Mouse (Mus musculus) neural tube, embryonic 15.5 days (tissue): ENCODE results near the gene Gm8947. TPM values are rescaled to one million over a fixed set of nuclear protein-coding genes. Genes with fewer than 3 reads are reported as not detected.

ENCODE experiments used
- ATAC-seq: fragments of 200-750 bp; cut with Nextera tagmentation; 2 replicates; pipeline ENCODE4 v1.8.0; 2017; ENCODE audit warnings: mild to moderate bottlenecking, moderate TSS enrichment, moderate library complexity; ENCODE audit not compliant: low FRiP score
- H3K27ac ChIP-seq: fragments of 300-500 bp; sonication (generic); replicated peaks from 2 replicates; pipeline ENCODE4 v1.5.1; 2015; ENCODE audit warnings: mild to moderate bottlenecking, inconsistent platforms
- H3K27me3 ChIP-seq: fragments of 300-500 bp; sonication (generic); replicated peaks from 2 replicates; pipeline ENCODE4 v1.6.1; 2015; ENCODE audit warnings: inconsistent platforms
- H3K36me3 ChIP-seq: fragments of 300-500 bp; sonication (generic); 2 replicates; pipeline ENCODE4 v1.6.1; 2015; ENCODE audit warnings: inconsistent platforms
- H3K4me1 ChIP-seq: fragments of 300-500 bp; sonication (generic); 2 replicates; pipeline ENCODE4 v1.6.1; 2015; ENCODE audit warnings: inconsistent platforms
- H3K4me2 ChIP-seq: fragments of 300-500 bp; sonication (generic); 2 replicates; pipeline ENCODE4 v1.6.1; 2015; ENCODE audit warnings: inconsistent platforms, mild to moderate bottlenecking, moderate library complexity
- H3K4me3 ChIP-seq: fragments of 300-500 bp; sonication (generic); replicated peaks from 2 replicates; pipeline ENCODE4 v1.5.1; 2015; ENCODE audit warnings: mild to moderate bottlenecking, inconsistent platforms
- H3K9ac ChIP-seq: fragments of 300-500 bp; sonication (generic); replicated peaks from 2 replicates; pipeline ENCODE4 v1.6.1; 2015; ENCODE audit warnings: mild to moderate bottlenecking, inconsistent platforms
- H3K9me3 ChIP-seq: fragments of 300-500 bp; sonication (generic); replicated peaks from 2 replicates; pipeline ENCODE4 v1.6.1; 2016; ENCODE audit warnings: inconsistent platforms
- WGBS: fragments of 180-500 bp; shearing (Covaris S2); methylation state at CpG from one replicate; pipeline ENCODE4 v1.1.7; 2015; ENCODE audit warnings: mixed read lengths; 5-methylcytosine and 5-hydroxymethylcytosine counted together
- polyA plus RNA-seq: library from polyadenylated mRNA; unstranded; fragments of >200 nt; fragmentation: Nextera tagmentation; extraction: Ambion mirVana; gene quantifications from 2 replicates; pipeline ENCODE4 v1.2.1, GENCODE M21; 2015

The Gm8947 gene
- polyA plus RNA-seq, 1 experiment from 2014 or later = not detected

DNA sequence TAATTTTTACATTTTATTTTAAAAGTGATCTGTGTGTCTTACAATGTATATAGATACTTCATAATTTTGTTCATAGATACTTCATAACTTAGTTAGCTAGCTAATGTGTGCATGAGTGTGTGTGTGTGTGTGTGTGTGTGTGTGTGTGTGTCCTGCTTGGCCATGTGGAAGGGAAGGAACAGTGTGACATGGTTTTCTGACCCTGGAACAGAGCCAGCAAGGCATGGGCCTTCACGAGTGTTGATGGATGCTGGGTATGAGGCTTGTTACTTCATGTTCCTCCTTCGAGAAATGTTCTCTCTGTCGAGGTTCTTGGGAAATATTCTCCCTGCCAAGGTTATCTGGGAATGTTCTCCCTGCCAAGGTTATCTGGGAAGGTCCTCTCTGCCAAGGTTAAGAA is 41.6 kb downstream of the Gm8947 start:
- WGBS = 87% methylated on average over 3 of the region's 3 CpGs
- Histone ChIP-seq H3K4me1 (no peaks in the 10 kb centered on the region), H3K4me3 (no peak overlapping the region), H3K9ac (no peak overlapping the region), H3K27me3 (no peaks in the 10 kb centered on the region), H3K27ac (no peak overlapping the region), H3K36me3 (no peaks in the 10 kb centered on the region), H3K4me2 (no peak overlapping the region), H3K9me3 (no peaks in the 10 kb centered on the region)
- no peak for ATAC-seq

DNA sequence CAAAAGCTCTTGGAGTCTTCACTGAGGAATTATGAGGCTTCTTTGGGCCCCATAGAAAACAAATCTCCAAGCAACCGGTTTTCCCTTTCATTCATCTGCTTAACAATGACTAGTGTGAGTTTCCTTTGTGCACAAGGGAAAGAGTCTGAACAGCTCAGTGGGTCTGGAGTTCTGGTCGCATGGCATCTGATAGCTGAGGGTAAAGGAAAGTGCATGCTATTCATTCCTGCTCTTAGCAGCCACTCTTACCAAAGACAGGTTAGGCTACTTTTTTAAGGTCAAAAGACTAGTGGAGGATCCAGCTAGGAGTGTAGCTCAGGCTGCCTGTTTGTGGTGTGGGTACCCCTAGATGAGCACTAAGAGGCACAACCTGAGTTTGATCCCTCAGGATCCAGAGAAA is 43.4 kb downstream of the Gm8947 start:
- ATAC-seq = no peak
- Histone ChIP-seq H3K9ac (no peak overlapping the region), H3K4me1 (no peaks in the 10 kb centered on the region), H3K9me3 (no peaks in the 10 kb centered on the region), H3K27ac (no peak overlapping the region), H3K27me3 (no peaks in the 10 kb centered on the region), H3K36me3 (no peaks in the 10 kb centered on the region), H3K4me2 (no peak overlapping the region), H3K4me3 (no peak overlapping the region)
- WGBS = 17% methylated on average over 2 of the region's 2 CpGs

DNA sequence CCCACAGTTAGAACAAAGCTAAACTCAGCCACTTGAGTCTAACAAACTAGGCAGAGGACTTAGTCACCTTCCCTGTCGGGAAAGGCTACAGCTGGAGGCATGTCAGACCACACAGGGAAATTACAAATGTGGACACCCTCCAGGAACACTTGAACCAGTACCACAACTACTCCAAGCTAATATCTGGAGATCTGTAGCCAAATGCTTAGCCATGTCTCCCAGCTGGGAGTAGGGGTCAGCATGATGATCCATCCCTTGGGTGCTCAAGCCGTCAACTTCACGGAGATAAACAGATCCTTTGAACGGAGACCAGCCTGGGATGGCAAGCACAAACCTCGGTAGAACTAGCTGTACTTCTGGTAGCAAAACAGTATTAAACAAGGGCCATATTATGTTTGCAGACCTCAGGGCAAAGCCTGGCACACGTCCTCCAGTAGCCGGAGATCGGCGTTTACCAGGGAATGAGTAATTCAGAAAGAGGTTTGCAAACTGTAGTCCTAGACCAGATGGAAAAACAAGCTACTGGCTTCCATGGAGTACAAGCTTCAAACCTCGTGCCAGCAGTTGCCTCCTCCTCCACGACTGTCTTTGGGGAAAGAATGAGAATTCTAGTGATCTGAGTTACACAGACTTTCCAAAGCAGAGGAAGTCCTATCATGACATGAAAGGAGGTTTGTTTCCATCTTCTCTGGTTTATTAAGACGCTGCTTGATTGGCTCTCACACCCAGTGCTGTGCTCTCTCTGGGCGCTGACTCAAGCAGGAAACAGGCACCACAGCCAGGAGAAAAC is 44.2 kb downstream of the Gm8947 start:
- Histone ChIP-seq H3K4me3 (no peak overlapping the region), H3K27ac (no peak overlapping the region), H3K27me3 (no peaks in the 10 kb centered on the region), H3K4me2 (no peak overlapping the region), H3K36me3 (no peaks in the 10 kb centered on the region), H3K4me1 (no peaks in the 10 kb centered on the region), H3K9ac (no peak overlapping the region), H3K9me3 (no peaks in the 10 kb centered on the region)
- no peak for ATAC-seq
- WGBS = 82% methylated on average over 13 of the region's 13 CpGs

DNA sequence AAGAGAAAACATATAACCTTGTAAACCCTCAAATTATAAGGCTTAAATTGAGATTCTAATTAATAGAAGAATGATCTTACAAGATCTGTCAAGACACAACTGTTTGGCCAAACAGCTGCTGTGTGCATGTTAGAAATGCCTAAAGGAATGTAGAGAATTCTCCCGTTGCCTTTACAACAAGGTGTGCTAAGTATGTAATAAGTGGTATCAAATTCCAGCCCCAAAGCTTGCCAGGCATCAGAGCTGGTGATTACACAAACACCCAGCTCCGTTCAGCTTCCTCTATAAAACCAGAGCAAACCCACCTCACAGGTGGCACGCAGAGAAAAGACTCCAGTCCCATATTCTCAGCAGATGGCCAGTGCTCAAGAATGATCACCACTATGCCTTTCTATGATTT is 45.6 kb downstream of the Gm8947 start:
- 85% methylated on average over 3 of the region's 3 CpGs for WGBS
- H3K9me3 ChIP-seq = no peaks in the 10 kb centered on the region
- no peaks in the 10 kb centered on the region for H3K4me1 ChIP-seq
- no peak for ATAC-seq
- H3K9ac ChIP-seq = no peak overlapping the region
- H3K27me3 ChIP-seq = no peaks in the 10 kb centered on the region
- no peak overlapping the region for H3K4me2 ChIP-seq
- H3K36me3 ChIP-seq = no peaks in the 10 kb centered on the region
- H3K4me3 ChIP-seq = no peak overlapping the region
- no peak overlapping the region for H3K27ac ChIP-seq

DNA sequence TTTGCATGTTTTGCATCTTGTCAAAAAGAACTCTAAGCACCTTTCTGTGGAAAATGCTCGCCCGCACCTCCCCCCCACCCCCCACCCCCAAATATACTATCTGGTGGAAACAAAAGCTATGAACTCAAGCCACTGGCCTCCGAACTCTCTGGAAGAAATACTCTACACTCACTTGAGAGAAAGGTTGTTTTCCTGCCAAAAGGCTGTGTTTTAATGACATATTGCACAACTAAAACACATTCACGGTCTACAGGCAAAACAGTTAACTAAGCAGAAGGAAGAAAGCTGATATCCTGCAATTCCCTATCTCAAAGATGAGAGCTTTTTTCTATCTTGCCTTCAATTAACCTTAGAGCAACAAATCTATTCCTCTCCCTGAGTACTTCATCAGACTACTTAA is 51.2 kb downstream of the Gm8947 start:
- Histone ChIP-seq H3K36me3 (no peaks in the 10 kb centered on the region), H3K27me3 (no peaks in the 10 kb centered on the region), H3K4me3 (no peak overlapping the region), H3K4me2 (no peak overlapping the region), H3K27ac (no peak overlapping the region), H3K4me1 (no peaks in the 10 kb centered on the region), H3K9me3 (no peaks in the 10 kb centered on the region), H3K9ac (no peak overlapping the region)
- ATAC-seq = no peak
- 91% methylated on average over 4 of the region's 4 CpGs for WGBS

Other genes starting within 250 kb of the Gm8947 start
- 2.4 and 2.6 TPM in 2 replicates for gene Hmcn1, start 198.9 kb upstream of the Gm8947 start, polyA plus RNA-seq
- 0.24 TPM in 1 of 2 replicates, not detected in the other for gene Gm47985, start 9.8 kb upstream of the Gm8947 start, polyA plus RNA-seq
- gene Gm47995, start 6.1 kb downstream of the Gm8947 start, polyA plus RNA-seq = not detected in 2 replicates
- gene 3110040M04Rik, start 11.7 kb downstream of the Gm8947 start, polyA plus RNA-seq = not detected in 2 replicates
- gene Gm47996, start 17.8 kb downstream of the Gm8947 start, polyA plus RNA-seq = not detected in 2 replicates
- gene Ivns1abp, start 152.1 kb downstream of the Gm8947 start, polyA plus RNA-seq = 205 and 214 TPM in 2 replicates
- gene Swt1, start 236.1 kb downstream of the Gm8947 start, polyA plus RNA-seq = 15.1 and 16.9 TPM in 2 replicates
- 46.8 and 47.1 TPM in 2 replicates for gene Trmt1l, start 236.2 kb downstream of the Gm8947 start, polyA plus RNA-seq